Mouse (Mus musculus): ENCODE data around the gene Polr2f. TPM values are rescaled to one million over a fixed set of nuclear protein-coding genes. Genes with fewer than 3 reads are reported as not detected.

The Polr2f gene
- 327 and 357 TPM in 2 replicates for polyA plus RNA-seq (2012)

GRCm38 (mm10) chr15:79140866-79141565, at the start of gene Polr2f, which contains the start of gene 1700088E04Rik:
Polr2f (plus strand) TSS chr15:79141009.
1700088E04Rik (minus strand) TSS chr15:79141253.
- no peak for TF ChIP-seq GATA1 (IDR thresholded peaks at IDR 0.05; ENCODE audit: low read length)

GRCm38 (mm10) chr15:79092284-79092683, 48.5 kb upstream of the Polr2f start:
- no peak for TF ChIP-seq GATA1 (IDR thresholded peaks at IDR 0.05; ENCODE audit: low read length)

- TF ChIP-seq GATA1 (IDR thresholded peaks at IDR 0.05; ENCODE audit: low read length), result no peak
These were observed 47.5 kb upstream of the Polr2f start for GRCm38 (mm10) chr15:79093083-79093839.

GRCm38 (mm10) chr15:79095483-79095882, 45.3 kb upstream of the Polr2f start:
- TF ChIP-seq GATA1 (IDR thresholded peaks at IDR 0.05; ENCODE audit: low read length), result no peak

GRCm38 (mm10) chr15:79096556-79096955, 44.3 kb upstream of the Polr2f start:
- TF ChIP-seq GATA1 (IDR thresholded peaks at IDR 0.05; ENCODE audit: low read length), result no peak

- no peak for TF ChIP-seq GATA1 (IDR thresholded peaks at IDR 0.05; ENCODE audit: low read length)
These were observed 43.7 kb upstream of the Polr2f start for GRCm38 (mm10) chr15:79097135-79097534.

GRCm38 (mm10) chr15:79097611-79098025, 43.2 kb upstream of the Polr2f start:
- no peak for TF ChIP-seq GATA1 (IDR thresholded peaks at IDR 0.05; ENCODE audit: low read length)

GRCm38 (mm10) chr15:79098220-79098619, 42.6 kb upstream of the Polr2f start:
- no peak for TF ChIP-seq GATA1 (IDR thresholded peaks at IDR 0.05; ENCODE audit: low read length)

GRCm38 (mm10) chr15:79098868-79099267, 41.9 kb upstream of the Polr2f start:
- TF ChIP-seq GATA1 (IDR thresholded peaks at IDR 0.05; ENCODE audit: low read length), result no peak

GRCm38 (mm10) chr15:79099456-79099855, 41.4 kb upstream of the Polr2f start:
- TF ChIP-seq GATA1 (IDR thresholded peaks at IDR 0.05; ENCODE audit: low read length), result no peak

GRCm38 (mm10) chr15:79100391-79100790, 40.4 kb upstream of the Polr2f start:
- TF ChIP-seq GATA1 (IDR thresholded peaks at IDR 0.05; ENCODE audit: low read length), result no peak

GRCm38 (mm10) chr15:79101531-79101930, 39.3 kb upstream of the Polr2f start:
- TF ChIP-seq GATA1 (IDR thresholded peaks at IDR 0.05; ENCODE audit: low read length), result no peak

GRCm38 (mm10) chr15:79103264-79103663, 37.5 kb upstream of the Polr2f start:
- no peak for TF ChIP-seq GATA1 (IDR thresholded peaks at IDR 0.05; ENCODE audit: low read length)

- no peak for TF ChIP-seq GATA1 (IDR thresholded peaks at IDR 0.05; ENCODE audit: low read length)
These were observed 35.0 kb upstream of the Polr2f start for GRCm38 (mm10) chr15:79105804-79106203.

GRCm38 (mm10) chr15:79107966-79108365, 32.8 kb upstream of the Polr2f start:
- no peak for TF ChIP-seq GATA1 (IDR thresholded peaks at IDR 0.05; ENCODE audit: low read length)

GRCm38 (mm10) chr15:79108421-79109320, 32.1 kb upstream of the Polr2f start, which contains the start of gene Micall1:
Micall1 (plus strand) TSS chr15:79108898.
- no peak for TF ChIP-seq GATA1 (IDR thresholded peaks at IDR 0.05; ENCODE audit: low read length)

Measured in G1E-ER4 (cell line).